Mouse (Mus musculus) liver, embryonic 13.5 days (tissue): Measurements from ENCODE around the gene Agxt2. TPM values are rescaled to one million over a fixed set of nuclear protein-coding genes. Genes with fewer than 3 reads are reported as not detected.
A peak's percentile ranks its signal among the peaks of the same experiment; 100 is the strongest.

Source experiments
- ATAC-seq: fragments of 200-750 bp; cut with Nextera tagmentation; 2 replicates; pipeline ENCODE4 v1.8.0; 2017; ENCODE audit warnings: low read depth, mild to moderate bottlenecking, moderate number of reproducible peaks, moderate library complexity
- DNase-seq: peaks from one replicate; pipeline ENCODE4 v3.0.0; 2022
- H3K27ac ChIP-seq: fragments of 300-500 bp; sonication (generic); 2 replicates; pipeline ENCODE4 v1.5.1; 2015; ENCODE audit warnings: moderate library complexity, mild to moderate bottlenecking, inconsistent platforms
- H3K27me3 ChIP-seq: fragments of 300-500 bp; sonication (generic); 2 replicates; pipeline ENCODE4 v1.6.1; 2015; ENCODE audit warnings: mild to moderate bottlenecking, inconsistent platforms
- H3K36me3 ChIP-seq: fragments of 300-500 bp; sonication (generic); 2 replicates; pipeline ENCODE4 v1.6.1; 2015; ENCODE audit warnings: mild to moderate bottlenecking, inconsistent platforms
- H3K4me1 ChIP-seq: fragments of 300-500 bp; sonication (generic); replicated peaks from 2 replicates; pipeline ENCODE4 v1.6.1; 2015; ENCODE audit warnings: inconsistent platforms
- H3K4me2 ChIP-seq: fragments of 300-500 bp; sonication (generic); 2 replicates; pipeline ENCODE4 v1.6.1; 2015; ENCODE audit warnings: inconsistent platforms, mild to moderate bottlenecking, moderate library complexity
- H3K4me3 ChIP-seq: fragments of 300-500 bp; sonication (generic); replicated peaks from 2 replicates; pipeline ENCODE4 v1.5.1; 2015; ENCODE audit warnings: mild to moderate bottlenecking, inconsistent platforms
- H3K9ac ChIP-seq: fragments of 300-500 bp; sonication (generic); 2 replicates; pipeline ENCODE4 v1.6.1; 2015; ENCODE audit warnings: mild to moderate bottlenecking, inconsistent platforms
- H3K9me3 ChIP-seq: fragments of 300-500 bp; sonication (generic); replicated peaks from 2 replicates; pipeline ENCODE4 v1.6.1; 2016; ENCODE audit warnings: inconsistent platforms
- WGBS: fragments of 180-500 bp; shearing (Covaris S2); methylation state at CpG from one replicate; pipeline ENCODE4 v1.1.7; 2015; ENCODE audit not compliant: insufficient replicate concordance; 5-methylcytosine and 5-hydroxymethylcytosine counted together
- polyA plus RNA-seq: library from polyadenylated mRNA; unstranded; fragments of >200 nt; fragmentation: Nextera tagmentation; extraction: Ambion mirVana; gene quantifications from 2 replicates; pipeline ENCODE4 v1.2.1, GENCODE M21; 2015

Gene Agxt2
- polyA plus RNA-seq, 1 experiment from 2014 or later = 6.8 TPM

GRCm38 (mm10) chr15:10379757-10380458 lies 21.6 kb downstream of the Agxt2 start:
- DNase-seq = no peak

GRCm38 (mm10) chr15:10387263-10387662 lies 28.9 kb downstream of the Agxt2 start:
- H3K4me3 ChIP-seq = no peak overlapping the region
- no peaks in the 10 kb centered on the region for H3K27me3 ChIP-seq
- WGBS = 63% methylated on average over 2 of the region's 2 CpGs
- H3K4me2 ChIP-seq = no peak overlapping the region
- no peaks in the 10 kb centered on the region for H3K4me1 ChIP-seq
- DNase-seq (no peak), ATAC-seq (no peak)
- H3K9me3 ChIP-seq = no peaks in the 10 kb centered on the region
- H3K27ac ChIP-seq = no peak overlapping the region
- no peak overlapping the region for H3K9ac ChIP-seq
- H3K36me3 ChIP-seq = no peaks in the 10 kb centered on the region

More at GRCm38 (mm10) chr15:10379757-10380458, 21.6 kb downstream of the Agxt2 start:
- Histone ChIP-seq H3K27ac (no peak overlapping the region), H3K9me3 (no peaks in the 10 kb centered on the region), H3K27me3 (no peaks in the 10 kb centered on the region), H3K4me1 (0 out of 2 replicates have a peak, but pooled peaks cover 4% of the 10 kb centered on the region), H3K36me3 (no peaks in the 10 kb centered on the region), H3K4me2 (no peak overlapping the region), H3K4me3 (no peak overlapping the region), H3K9ac (no peak overlapping the region)
- 59% methylated on average over 3 of the region's 3 CpGs for WGBS
- no peak for ATAC-seq

- no peak overlapping the region for H3K27ac ChIP-seq
- WGBS = 64% methylated on average over 2 of the region's 2 CpGs
- no peak for DNase-seq
These were observed 41.5 kb downstream of the Agxt2 start for GRCm38 (mm10) chr15:10399795-10400194.

GRCm38 (mm10) chr15:10400415-10400814 lies 42.1 kb downstream of the Agxt2 start:
- no peak overlapping the region for H3K9ac ChIP-seq
- no peak overlapping the region for H3K4me3 ChIP-seq
- 43% methylated on average over 3 of the region's 3 CpGs for WGBS
- 0 out of 2 replicates have a peak, but pooled peaks cover 3% of the 10 kb centered on the region for H3K36me3 ChIP-seq
- H3K27me3 ChIP-seq = no peaks in the 10 kb centered on the region
- no peak for DNase-seq
- ATAC-seq = no peak
- H3K9me3 ChIP-seq = no peaks in the 10 kb centered on the region
- no peak overlapping the region for H3K4me2 ChIP-seq
- no peaks in the 10 kb centered on the region for H3K4me1 ChIP-seq
- no peak overlapping the region for H3K27ac ChIP-seq

More at GRCm38 (mm10) chr15:10399795-10400194, 41.5 kb downstream of the Agxt2 start:
- Histone ChIP-seq H3K4me3 (no peak overlapping the region), H3K36me3 (0 out of 2 replicates have a peak, but pooled peaks cover 3% of the 10 kb centered on the region), H3K4me2 (no peak overlapping the region), H3K4me1 (no peaks in the 10 kb centered on the region), H3K27me3 (no peaks in the 10 kb centered on the region), H3K9ac (no peak overlapping the region), H3K9me3 (no peaks in the 10 kb centered on the region)
- peak; percentile 91 for ATAC-seq

GRCm38 (mm10) chr15:10409842-10410241 lies 51.5 kb downstream of the Agxt2 start:
- H3K9me3 ChIP-seq = no peaks in the 10 kb centered on the region
- H3K4me3 ChIP-seq = no peak overlapping the region
- H3K9ac ChIP-seq = no peak overlapping the region
- no peak for DNase-seq
- 54% methylated on average over 3 of the region's 3 CpGs for WGBS
- no peaks in the 10 kb centered on the region for H3K36me3 ChIP-seq
- ATAC-seq = no peak
- H3K27me3 ChIP-seq = no peaks in the 10 kb centered on the region
- no peak overlapping the region for H3K4me2 ChIP-seq
- H3K4me1 ChIP-seq = no peaks in the 10 kb centered on the region
- no peak overlapping the region for H3K27ac ChIP-seq

GRCm38 (mm10) chr15:10410881-10411280 lies 52.5 kb downstream of the Agxt2 start:
- WGBS = 68% methylated on average over 2 of the region's 2 CpGs
- Histone ChIP-seq H3K9ac (no peak overlapping the region), H3K4me2 (no peak overlapping the region), H3K27me3 (no peaks in the 10 kb centered on the region), H3K4me3 (no peak overlapping the region), H3K36me3 (no peaks in the 10 kb centered on the region), H3K27ac (no peak overlapping the region), H3K4me1 (no peaks in the 10 kb centered on the region), H3K9me3 (no peaks in the 10 kb centered on the region)
- no peak for ATAC-seq
- no peak for DNase-seq

GRCm38 (mm10) chr15:10413656-10414055 lies 55.3 kb downstream of the Agxt2 start:
- Histone ChIP-seq H3K4me3 (no peak overlapping the region), H3K9ac (no peak overlapping the region), H3K27me3 (no peaks in the 10 kb centered on the region), H3K4me2 (no peak overlapping the region), H3K36me3 (no peaks in the 10 kb centered on the region), H3K27ac (no peak overlapping the region), H3K4me1 (no peaks in the 10 kb centered on the region), H3K9me3 (no peaks in the 10 kb centered on the region)
- WGBS = 71% methylated on average over 6 of the region's 6 CpGs
- DNase-seq = no peak
- no peak for ATAC-seq

- H3K36me3 ChIP-seq = no peaks in the 10 kb centered on the region
- no peak overlapping the region for H3K4me3 ChIP-seq
- 51% methylated on average over 7 of the region's 7 CpGs for WGBS
- no peaks in the 10 kb centered on the region for H3K9me3 ChIP-seq
- ATAC-seq (no peak), DNase-seq (no peak)
- H3K27me3 ChIP-seq = no peaks in the 10 kb centered on the region
- no peak overlapping the region for H3K27ac ChIP-seq
- no peak overlapping the region for H3K9ac ChIP-seq
- no peaks in the 10 kb centered on the region for H3K4me1 ChIP-seq
- H3K4me2 ChIP-seq = no peak overlapping the region
These were observed 62.9 kb downstream of the Agxt2 start for GRCm38 (mm10) chr15:10421138-10421784.

- Histone ChIP-seq H3K36me3 (no peaks in the 10 kb centered on the region), H3K9me3 (no peaks in the 10 kb centered on the region), H3K4me1 (no peaks in the 10 kb centered on the region), H3K9ac (no peak overlapping the region), H3K27ac (no peak overlapping the region), H3K4me2 (no peak overlapping the region), H3K27me3 (no peaks in the 10 kb centered on the region), H3K4me3 (no peak overlapping the region)
- 79% methylated on average over 1 of the region's 1 CpGs for WGBS
- ATAC-seq = no peak
- no peak for DNase-seq
These were observed 63.4 kb downstream of the Agxt2 start for GRCm38 (mm10) chr15:10421785-10422144.

GRCm38 (mm10) chr15:10426124-10426523 lies 67.8 kb downstream of the Agxt2 start:
- Histone ChIP-seq H3K27me3 (no peaks in the 10 kb centered on the region), H3K9ac (no peak overlapping the region), H3K27ac (no peak overlapping the region), H3K4me1 (no peaks in the 10 kb centered on the region), H3K36me3 (no peaks in the 10 kb centered on the region), H3K9me3 (no peaks in the 10 kb centered on the region), H3K4me2 (no peak overlapping the region), H3K4me3 (no peak overlapping the region)
- DNase-seq = no peak
- WGBS = 74% methylated on average over 6 of the region's 6 CpGs
- no peak for ATAC-seq

GRCm38 (mm10) chr15:10426545-10427266 lies 68.4 kb downstream of the Agxt2 start:
- Histone ChIP-seq H3K36me3 (no peaks in the 10 kb centered on the region), H3K27me3 (no peaks in the 10 kb centered on the region), H3K9me3 (no peaks in the 10 kb centered on the region), H3K4me3 (no peak overlapping the region), H3K4me1 (no peaks in the 10 kb centered on the region), H3K27ac (no peak overlapping the region), H3K4me2 (no peak overlapping the region), H3K9ac (no peak overlapping the region)
- DNase-seq (no peak), ATAC-seq (no peak)
- WGBS = 73% methylated on average over 13 of the region's 13 CpGs
